Mouse (Mus musculus): ENCODE results near the gene Gm16429.
"Not testable (repeated sequence)": the region's sequence is repeated elsewhere in the genome, so short reads cannot be mapped to it uniquely, and the experiment has no call there.

Gm16429 gene

GRCm38 (mm10) chr5:93928952-93929351, at the start of gene Gm16429:
Gm16429 (minus strand) TSS chr5:93929052.
- not testable (repeated sequence) for DNase-seq
